Mouse (Mus musculus) right cerebral cortex, adult 2 months (tissue): Measurements from ENCODE around the gene Rbfox2.
"Not testable (repeated sequence)": the region's sequence is repeated elsewhere in the genome, so short reads cannot be mapped to it uniquely, and the experiment has no call there.

Source experiments
- DNase-seq, 2 experiments: peaks; one replicate each; pipeline ENCODE4 v3.0.0; 2021 to 2022; ENCODE audit warnings: low spot score in 2 of 2

Rbfox2 gene

DNA sequence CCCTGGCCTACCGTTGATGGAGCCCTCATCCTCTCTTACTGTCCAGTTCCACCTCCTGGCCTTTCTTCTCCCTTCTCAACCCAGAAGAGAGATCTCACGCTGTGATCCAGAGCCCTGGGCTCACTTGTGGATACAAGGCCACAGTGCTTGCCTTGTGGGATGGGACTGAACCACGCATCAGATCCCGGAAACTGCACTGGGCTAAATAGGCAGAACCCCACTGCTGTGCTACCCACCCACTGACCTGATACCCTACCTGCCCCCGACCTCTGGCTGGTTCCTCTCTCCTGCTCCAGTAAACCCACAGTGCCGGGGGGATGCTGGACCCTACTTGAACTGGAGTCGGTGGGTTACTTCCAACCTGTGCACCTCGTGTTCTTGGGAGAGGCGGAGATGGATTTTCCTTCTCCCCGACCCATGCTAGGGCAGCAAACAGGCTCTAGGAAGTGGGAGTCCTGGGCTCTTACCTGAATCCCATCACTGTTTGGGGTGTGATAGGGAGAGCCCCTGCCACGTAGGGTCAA is 236.0 kb downstream of the Rbfox2 start:
- DNase-seq: no peak

DNA sequence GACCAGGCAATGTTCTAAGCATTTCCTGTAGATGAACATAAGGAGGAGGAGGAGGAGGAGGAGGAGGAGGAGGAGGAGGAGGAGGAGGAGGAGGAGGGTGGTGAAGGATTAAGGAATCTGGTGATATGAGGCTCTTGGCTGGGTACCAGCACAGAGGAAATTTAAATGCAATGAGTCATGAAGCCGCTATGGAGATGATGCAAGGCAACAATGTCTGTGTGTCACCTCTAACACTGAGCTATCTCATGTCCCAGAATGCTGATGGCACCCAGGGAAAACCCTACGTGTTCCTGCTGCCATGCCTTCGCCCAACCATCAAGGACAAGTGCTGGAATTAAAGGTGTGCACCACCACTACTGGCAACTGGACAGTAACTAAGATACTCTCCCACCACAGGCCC is 237.8 kb downstream of the Rbfox2 start:
- DNase-seq: peak; percentile 62 to 76

DNA sequence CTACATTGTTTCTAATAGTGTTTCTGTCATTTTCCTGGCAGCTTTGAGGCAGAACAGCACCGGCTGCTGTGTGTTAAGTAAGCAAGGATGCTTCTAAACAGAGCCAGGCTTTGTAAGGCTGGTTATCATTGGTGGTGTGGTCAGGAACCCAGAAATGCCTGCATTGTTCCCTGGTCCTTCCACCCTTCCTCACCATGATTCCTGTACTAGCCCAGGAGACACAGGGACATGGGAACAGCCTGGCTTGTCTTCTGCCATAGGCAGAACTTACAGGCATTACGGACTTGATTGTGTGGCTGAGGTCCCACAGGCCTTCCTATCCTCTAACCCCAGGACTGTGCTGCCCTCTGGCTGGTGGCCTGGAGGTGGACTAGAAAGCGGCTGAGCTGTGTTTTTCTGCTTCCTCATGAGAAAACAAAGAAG is 238.4 kb downstream of the Rbfox2 start:
- DNase-seq: peak in 1 of 2 experiments; percentile 56

DNA sequence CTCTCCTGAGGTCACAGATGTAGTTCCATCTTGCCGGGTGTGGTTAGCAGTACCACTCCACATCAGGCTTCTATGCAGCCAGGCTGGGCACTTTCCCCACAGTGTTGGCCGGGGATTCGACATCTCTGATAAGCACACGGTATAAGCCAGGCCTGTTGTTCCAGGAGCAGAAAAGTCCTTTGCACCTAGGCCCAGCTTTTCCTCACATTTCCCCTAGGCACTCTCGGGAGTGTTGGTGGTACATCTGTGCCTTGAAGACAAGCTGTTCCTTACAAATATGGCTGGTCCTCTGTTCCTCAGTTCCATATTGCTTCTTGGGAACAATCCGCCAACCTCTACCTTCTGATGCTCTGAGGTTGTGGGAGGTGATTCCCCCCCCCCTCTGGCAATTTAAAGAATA is 240.6 kb downstream of the Rbfox2 start:
- no peak for DNase-seq

DNA sequence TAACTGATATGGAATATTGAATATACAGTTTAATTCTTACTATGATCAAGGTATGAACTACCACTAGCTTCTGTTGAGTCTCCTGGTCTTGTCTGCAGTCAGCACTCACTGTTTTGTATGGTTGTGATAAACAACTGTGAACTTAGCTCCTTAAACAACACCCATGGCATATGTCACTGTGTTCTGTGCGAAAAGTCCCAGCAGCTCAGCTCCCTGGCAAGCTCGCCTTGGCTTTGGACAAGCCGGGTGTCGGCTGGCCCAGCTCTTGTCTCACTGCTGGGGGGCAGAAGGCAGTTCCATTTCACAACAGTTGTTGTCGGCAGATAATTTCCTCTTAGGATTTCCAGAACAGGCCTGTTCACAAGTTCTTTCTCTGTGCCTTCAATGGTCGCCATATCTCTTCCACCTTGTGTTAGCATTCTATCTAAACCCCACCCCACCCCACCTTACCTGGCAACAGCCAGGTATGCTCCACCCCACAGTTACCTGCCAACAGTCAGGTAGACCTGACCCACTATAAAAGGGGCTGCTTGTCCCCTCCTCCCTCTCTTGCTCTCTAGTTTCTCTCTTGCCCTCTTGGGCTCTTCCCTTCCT is 241.4 kb downstream of the Rbfox2 start:
- DNase-seq: no peak

DNA sequence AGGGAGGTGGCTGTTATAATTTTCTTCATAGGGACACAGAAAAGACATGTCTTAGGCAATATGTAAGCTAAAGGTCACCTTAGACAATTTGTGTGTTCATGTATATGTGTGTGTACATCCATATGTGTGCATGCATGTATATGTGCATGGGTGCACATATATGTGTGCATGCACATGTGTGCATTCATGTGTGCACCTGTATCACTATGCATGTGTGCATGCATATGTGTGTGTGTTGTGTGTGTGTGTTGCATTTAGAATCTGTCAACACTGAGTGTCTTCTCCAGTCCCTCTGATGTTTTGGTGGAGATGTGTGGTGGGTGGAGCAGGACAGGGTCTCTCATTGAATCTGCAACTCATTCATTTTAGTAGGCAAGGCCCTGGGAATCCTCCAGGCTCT is 244.1 kb downstream of the Rbfox2 start:
- DNase-seq: no peak

DNA sequence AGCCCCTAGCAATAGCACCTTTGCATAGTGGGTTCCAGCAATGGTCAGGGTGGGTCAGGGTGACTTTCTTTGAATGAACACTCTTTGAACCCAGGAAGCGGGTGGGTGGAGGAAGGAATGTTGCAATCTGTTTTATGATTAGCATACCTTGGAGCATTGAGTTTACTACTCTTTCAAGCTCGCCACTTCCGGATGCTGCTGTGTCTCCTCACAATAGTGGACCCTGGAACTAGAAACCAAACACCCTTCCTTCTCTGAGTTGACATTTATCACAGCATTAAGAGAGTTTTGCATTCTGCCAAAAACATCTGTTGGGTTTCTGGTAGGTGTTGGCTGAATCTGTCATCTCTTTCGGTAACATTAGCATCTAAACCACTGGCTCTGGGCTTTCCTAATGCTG is 247.4 kb downstream of the Rbfox2 start:
- not testable (repeated sequence) for DNase-seq

DNA sequence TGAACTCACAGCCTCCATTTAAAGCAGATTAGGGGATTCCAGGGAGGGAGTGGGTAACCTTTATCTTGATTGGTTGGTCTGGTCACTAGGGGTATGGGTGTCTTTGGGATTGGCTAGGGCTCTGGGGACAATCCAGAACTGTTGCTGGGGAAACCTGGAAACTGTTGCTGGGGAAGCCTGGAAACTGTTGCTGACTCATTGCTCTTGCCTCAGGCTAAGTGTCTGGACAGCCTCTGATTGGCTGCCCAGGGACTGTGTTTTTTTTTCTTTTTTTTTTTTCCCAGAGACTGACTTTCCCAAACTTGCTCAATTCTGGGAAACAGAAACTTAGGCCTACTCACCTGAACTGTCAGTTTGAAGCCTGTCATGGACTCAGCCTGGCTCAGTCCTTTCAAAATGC is 248.2 kb downstream of the Rbfox2 start:
- no peak for DNase-seq

DNA sequence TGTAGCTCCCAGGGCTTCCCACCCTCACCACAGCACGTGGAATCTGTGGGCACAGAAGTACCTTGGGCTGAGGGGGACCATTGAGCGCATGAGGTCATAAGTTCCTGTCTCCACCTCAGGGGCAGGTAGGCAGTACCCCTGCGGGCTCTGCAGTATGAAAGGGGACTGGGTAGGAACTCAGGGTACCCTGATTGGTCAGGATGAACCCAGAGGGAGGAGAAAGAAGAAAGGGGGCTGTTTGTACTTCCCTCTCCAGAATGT is 250.1 kb downstream of the Rbfox2 start:
- no peak for DNase-seq

DNA sequence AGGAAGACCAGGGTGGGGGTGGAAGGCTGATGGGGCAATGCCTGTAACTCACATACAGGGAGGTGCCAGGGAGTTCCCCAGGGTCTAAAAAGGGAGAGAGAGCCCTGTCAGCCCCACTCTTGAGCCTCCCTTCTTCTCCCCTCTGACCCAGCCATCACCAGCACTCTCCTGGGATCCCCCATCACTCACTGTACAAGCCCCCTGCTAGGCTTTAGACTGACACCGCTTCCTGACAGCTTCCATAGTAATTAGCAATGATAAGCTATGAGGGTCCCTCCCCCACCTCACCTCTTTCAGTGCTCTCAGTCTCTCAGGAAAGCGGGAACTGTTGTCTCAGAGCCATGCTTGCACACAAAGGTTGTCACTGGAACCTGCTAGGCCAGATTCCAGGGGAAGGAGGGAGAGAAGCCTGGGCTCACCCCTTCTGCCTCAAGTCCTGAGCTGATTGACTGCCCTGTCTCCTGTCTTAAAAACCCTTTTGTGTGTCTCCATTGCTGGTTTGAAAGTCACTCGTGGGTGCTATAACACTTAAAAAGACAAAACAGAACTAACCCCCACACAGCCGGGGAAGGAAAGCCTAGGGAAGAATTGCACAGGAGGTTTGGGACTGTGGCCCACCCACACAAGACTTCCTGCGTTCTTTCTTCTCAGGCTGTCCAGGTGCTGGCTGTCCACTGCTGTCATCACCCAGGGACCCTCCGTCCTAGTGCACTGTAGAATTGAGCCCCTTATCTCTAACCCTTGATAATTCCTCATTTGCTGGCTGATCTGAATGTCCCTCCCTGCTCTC is 250.6 kb downstream of the Rbfox2 start:
- DNase-seq: no peak

DNA sequence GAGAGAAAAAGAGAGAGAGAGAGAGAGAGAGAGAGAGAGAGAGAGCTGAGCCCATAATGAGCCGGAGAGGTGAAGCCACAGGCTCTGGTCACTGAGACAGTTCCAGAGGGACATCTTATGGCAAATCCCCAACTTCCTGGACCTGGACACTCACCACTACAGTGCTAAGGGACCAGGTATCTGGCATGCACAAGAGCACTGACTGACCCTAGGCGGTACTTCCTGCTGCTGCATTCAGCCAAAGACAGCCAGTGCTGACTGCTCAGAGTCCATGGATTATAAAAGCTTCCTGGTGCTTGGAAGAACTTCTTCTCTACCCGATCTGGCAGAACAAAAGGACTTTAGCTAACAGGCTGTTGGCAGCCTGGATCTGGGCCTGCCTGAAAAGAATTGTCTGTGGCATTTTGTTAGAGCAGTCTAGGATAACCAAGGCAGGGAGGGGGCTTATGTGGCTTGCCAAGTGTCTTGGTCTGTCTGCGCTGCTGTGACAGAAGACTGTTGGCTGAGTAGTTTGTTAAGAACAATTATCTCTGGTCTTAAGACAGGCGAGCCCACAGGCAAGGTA is 252.1 kb downstream of the Rbfox2 start:
- DNase-seq: no peak

DNA sequence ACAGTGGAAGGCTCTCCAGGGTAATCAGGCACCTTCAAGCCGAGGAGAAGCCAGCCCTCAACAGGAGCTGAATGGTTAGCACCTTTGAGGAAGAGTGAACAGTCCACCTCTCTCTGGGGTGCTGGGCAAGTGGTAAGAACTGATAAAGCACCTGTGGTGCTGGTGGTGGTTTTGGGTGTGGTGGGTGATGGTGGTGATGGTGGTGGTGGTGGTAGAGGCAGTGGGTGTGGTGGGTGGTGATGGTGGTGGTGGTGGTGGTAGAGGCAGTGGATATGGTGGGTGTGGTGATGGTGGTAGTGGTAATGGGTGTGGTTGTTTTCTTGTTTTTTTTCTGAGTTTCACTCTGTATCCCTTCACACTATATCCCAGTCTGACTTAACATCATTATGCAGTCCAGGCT is 253.8 kb downstream of the Rbfox2 start:
- no peak for DNase-seq

DNA sequence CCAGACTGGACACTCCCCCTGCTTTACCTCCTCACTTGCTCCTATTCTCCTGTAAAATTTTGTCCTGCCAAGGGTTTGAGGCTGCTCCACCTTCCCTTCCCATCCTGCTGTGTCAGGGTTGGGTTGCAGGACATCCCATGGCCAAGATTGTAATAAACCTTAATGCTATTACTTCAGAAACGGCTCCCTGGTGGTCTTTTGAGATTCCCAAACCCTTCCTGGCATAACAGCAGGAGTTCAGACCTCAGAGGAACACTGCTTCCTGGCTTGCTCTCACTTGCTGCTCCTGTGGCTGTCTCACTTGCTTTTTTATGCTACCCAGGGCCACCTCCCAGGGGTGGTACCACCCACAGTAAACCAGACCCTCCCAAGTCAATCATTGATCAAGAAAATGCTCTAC is 254.6 kb downstream of the Rbfox2 start:
- no peak for DNase-seq

DNA sequence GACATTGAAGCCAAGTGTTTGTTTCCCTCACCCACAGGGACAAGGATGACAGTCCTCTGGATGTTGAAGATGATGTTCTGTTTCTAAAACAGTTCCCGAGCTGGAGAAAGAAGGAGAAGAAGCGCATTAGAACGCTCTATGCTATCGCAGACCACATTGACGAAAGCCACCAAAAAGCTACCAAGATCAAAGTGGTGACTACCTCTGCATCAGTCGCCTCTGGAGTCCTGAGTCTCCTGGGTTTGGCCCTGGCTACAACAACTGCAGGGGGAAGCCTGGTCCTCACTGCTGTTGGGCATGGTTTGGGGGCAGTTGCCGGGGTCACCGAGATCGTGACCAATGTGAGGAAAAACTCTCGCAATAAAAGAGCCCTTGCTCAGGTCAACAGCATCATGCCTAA is 256.2 kb downstream of the Rbfox2 start, which contains the start of gene Mb:
Mb (minus strand) TSS at position 101 of the 400 bp plus-strand sequence.
- DNase-seq: no peak

DNA sequence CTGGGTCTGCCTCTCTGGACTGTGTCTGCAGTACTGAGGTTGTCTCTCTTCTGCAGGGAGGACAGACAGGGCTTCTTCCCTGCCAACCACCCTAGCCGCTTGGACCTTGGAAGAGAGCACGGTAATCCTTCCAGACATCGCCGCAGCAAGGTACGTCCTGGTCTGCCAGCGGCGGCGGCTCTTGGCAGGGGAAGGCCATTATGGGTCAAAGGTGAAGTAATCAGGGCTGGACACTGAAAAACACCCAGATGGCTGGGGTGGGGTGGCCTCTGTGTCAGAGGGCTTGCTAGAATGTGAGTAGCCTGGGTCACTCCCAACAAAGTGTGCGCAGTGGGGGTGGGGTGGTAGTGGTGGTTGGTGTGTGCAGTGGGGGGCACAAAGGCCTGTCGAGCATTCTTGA is 261.2 kb downstream of the Rbfox2 start:
- DNase-seq: no peak

DNA sequence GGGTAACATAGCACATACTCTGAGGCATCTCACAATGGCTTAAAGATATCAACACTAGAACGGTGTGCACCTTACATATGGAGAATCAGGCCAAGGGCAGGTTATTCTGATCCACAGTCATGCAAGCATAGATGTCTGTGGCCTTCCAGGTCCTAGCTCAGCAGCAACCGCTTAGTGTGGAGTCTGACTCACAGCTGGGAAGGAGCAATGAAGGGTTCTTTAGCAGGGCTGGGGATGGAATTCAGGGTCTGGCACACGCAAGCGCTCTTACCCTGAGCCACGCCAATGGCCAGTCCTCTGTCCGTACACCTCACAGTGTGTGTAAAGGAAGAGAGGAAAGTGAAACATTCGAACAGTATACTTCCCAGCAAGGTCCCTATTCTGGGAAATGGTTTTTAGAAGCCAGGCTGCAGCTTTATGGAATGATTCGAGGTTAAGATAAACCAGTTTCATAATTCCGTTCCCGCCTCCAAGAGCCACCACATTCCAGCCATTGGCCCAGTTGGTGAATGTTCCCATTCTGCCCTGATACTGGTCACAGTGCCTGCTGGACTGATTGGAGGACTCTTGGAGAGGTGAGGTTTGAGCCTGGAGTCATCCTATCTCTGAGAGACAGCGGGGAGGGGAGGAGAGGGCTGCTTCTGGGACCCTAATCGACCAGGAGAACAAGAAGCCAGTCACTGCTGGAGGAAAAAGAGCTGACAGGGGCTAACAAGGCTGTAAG is 262.0 kb downstream of the Rbfox2 start, which contains the start of gene Apol6:
Apol6 (plus strand) TSS at position 133 of the 724 bp plus-strand sequence.
- DNase-seq: no peak

DNA sequence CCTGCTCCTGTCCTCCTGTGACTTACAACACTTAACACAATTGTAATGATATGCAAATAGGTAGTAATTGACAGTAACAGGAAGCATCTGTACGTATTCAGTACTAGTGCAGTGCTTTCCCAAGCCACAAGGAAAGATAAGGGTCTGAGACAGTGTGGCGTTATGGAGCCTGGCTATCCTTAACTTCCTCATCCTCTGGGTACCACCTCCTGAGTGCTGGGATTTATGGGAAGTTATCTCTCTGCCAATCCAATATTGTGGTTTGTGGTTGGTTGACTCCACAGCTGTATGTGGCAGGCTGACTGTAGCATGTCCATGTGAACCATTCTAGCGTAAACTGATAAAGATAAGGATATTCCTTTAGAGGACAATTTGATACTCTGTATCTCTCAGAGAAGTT is 266.0 kb downstream of the Rbfox2 start:
- no peak for DNase-seq

DNA sequence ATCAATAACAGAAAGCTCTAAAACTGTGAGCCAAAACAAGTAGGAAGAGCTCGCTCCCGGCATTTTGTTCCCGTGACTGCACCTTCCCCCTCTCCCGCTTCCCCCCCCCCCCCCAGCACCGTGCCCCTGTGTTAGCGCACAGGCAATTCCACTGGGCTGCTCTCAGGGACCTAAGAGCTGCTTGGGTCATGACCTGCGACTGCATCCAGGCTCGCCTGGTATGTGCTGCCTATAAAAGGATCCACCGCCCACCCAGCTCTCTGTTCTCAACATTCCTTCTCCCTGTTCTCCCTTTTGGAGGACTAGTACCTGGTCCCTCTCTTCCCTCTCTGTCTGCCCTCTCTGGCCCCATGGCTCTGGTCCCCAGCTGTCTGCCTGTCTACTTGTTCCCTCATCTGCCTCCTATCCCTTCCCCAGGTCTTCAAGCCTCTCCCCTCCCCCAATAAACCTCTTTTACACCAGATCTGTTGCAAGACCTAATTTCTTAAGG is 267.5 kb downstream of the Rbfox2 start:
- no peak for DNase-seq

DNA sequence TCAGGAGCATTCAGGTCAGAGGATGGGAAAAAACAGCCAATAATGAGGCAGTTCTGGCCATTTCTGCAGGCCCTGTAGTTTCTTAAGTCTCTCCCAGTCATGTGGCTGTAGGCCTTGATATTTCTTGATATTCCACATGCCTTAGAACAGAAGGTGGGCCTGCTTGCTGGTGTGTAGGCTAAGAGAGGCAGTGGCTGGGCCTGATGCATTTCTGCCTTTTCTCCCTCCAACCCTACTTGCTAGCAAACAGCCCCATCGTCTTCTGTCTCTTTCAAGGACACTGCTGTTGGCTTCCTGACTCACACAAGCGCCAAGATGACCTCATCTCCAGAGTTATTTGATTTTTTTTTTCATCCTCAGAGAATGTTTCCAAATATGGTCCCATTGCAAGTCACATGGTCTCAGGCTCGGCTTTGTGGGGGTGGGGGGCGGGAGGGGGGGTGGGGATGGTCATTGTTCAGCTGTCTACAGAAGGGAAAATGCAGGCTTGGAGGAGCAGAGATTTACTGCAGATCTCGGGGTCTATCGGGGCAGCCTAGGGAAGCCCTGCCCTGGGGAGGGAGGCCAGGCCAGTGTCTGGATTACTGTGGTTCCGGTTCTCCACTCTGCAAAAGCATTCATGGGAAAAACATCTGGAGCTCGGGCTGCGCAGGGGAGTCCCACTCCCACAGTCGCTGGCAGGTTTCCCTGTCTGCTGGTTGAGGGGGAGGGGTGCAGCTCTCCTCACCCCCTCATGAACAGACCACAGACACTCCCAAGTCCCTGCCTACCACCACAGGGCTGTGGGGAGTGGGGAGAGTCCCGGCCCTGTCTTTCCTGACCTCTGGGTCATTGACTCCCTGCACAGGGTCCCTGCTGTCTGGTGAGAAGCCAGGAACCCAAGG is 269.3 kb downstream of the Rbfox2 start:
- peak in 1 of 2 experiments; percentile 23 for DNase-seq

DNA sequence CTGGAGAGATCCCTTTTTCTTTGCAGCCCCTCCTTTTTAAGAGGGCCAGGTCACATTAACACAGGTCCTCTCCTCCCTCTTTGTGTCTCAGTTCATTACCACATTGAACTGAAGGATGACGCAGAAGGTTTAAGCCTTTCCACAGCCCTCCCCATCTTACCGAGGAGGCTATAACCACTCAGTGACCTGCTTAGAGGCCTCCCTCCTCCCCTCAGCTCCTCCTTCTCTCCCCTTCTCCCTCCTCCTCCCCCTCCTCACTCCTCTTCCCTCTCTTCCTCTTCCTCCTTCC is 269.9 kb downstream of the Rbfox2 start:
- no peak for DNase-seq

DNA sequence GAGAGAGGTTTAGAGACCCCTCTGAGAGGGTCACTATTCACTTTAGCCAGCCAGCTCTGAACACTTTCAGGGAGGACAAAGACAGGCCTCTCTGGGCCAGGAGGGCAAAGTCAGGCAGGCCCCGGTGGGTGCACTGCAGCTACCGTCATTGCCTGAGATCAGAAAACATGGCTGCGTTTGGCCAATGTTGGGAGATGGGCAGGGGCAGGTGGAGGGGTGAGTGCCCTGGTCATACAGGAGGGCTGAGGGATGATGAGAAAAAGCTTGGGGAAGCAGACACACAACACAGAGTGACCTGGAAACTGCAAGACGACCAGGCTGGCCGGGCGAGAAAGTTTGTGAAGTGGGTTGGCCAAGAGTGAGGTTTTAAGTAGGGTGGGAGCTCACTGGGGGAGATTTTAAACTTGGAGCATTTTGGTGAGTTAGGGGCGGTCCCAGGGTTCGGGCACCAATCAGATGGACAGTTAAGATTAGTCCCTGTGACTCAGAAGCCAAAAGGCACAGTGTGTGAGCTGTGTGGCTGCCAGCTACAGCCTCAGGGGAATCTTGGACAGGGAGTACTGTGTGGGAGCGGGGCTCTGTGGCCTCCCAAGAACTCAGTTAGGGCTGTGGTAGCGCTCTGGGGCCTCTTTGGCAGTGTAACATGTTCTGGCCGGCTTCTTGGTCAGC is 270.4 kb downstream of the Rbfox2 start:
- no peak for DNase-seq
